Mouse (Mus musculus) heart, adult 11 months (tissue): ENCODE results near the gene Ankrd16.

Experiments
- DNase-seq: peaks from one replicate; pipeline ENCODE4 v3.0.0; 2022

Gene Ankrd16

DNA sequence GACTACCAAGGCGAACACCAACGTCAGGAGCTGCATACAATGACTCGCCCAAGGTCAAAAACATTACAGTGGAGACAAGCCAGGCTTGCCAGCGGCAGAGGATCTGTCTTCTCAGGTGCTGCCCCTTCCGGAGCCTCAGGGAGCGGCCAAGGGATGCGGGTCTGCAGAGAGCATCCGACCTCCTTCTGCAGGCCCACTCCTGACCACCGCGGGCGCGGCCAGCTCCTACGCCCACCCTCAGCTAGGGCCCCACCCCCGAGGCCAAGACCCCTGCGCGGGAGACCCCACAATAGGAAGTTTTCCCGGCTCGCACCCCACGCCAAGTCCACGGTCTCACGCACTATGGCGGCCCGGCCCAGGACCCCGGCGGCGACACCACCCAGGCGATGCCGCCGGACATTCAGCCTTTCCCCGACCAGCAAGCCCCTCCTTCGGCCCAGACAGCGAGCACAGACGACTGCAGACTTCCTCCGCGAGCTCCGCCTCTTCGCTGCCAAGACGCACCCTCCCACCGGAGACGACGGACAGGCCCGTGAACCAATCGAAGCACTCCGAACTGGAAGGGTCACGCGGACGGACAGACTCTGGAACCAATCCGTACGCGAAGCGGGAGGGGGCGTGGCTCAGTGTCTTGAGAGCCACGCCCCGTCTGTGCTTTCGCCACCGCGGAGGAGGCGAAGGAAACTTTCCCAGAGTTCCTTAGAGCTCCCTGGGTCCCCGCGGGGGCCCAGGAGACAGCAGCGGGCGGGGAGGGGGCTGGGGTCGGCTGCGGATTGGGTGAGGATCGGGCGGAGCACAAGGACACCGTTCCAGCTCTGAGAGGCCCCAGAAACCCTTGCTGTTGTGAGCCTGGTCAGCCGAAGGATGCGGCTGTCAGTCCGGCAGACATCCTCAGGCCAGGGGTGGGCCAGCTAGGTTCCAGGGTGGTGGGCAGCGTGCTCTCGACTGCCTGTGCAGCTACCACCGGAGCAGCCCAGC is at the start of gene Ankrd16, which contains the start of gene Fbh1:
Ankrd16 (plus strand) TSS at position 786 of the 978 bp plus-strand sequence.
Fbh1 (minus strand) TSS at position 492 of the 978 bp plus-strand sequence.
- DNase-seq, result peak; percentile 100

- DNase-seq, result no peak
These were observed 48.6 kb upstream of the Ankrd16 start for GRCm38 (mm10) chr2:11729091-11729490.

DNA sequence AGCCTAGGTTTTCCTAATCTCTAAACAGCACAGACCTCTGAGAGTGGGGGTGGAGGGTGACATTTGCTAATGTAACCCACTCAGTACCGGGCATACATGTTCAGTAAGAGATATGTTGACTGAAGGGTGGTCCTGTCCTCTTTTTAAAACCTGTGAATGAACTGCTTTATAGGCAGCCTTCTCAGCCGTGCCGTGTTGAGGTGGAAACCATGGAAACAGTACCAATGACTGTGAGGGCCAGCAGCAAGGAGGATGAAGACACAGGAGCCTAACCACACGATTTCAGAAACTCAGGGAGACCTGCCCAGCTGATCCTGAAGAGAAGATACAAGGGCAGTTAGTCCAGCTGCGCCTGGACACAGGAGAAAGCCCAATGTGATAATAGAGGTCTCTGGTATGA is 44.7 kb upstream of the Ankrd16 start:
- DNase-seq, result no peak

DNA sequence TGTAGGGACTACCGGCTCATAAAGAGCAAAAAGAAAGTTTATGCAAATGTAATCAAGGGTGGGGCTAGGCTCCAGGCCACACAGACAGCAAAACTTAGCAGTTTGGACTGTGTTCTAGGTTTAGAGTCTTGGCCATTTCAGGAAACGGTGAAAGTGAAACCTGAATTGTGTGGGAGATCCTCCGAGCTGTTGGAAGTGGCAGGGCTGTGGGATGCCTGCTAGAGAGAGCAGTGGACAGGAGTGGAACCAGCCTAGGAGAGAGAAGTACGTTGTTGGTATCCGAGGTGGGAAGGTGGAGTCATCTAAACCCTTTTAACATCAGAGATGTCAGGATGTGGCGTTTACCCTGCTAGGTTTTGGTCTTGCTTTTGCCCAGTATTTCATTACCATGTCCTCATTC is 41.8 kb upstream of the Ankrd16 start:
- peak; percentile 71 for DNase-seq

DNA sequence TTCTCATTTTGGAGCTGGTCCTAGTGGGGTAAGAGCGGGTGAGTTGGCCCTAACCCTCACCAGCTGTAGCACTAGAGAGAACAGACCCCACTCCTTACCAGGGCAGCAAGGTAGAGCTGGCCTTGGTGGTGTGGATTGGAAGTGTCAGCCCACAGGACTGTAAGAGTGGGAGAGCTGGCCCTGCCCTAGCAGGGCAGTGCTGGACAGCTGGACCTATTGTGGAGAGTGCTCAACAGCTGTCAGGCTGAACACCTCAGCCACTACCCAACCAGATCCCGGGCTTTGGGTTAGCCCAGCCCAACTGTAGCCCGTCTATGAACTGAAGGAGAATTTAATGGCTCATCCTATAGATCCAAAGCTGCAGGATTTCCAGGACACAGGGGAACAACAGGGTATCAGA is 38.9 kb upstream of the Ankrd16 start:
- no peak for DNase-seq

GRCm38 (mm10) chr2:11739516-11740051 is 38.1 kb upstream of the Ankrd16 start:
- DNase-seq, result no peak

- no peak for DNase-seq
These were observed 15.1 kb upstream of the Ankrd16 start for GRCm38 (mm10) chr2:11762541-11762940.

- peak; percentile 92 for DNase-seq
These were observed 12.0 kb upstream of the Ankrd16 start for GRCm38 (mm10) chr2:11765694-11766093.

DNA sequence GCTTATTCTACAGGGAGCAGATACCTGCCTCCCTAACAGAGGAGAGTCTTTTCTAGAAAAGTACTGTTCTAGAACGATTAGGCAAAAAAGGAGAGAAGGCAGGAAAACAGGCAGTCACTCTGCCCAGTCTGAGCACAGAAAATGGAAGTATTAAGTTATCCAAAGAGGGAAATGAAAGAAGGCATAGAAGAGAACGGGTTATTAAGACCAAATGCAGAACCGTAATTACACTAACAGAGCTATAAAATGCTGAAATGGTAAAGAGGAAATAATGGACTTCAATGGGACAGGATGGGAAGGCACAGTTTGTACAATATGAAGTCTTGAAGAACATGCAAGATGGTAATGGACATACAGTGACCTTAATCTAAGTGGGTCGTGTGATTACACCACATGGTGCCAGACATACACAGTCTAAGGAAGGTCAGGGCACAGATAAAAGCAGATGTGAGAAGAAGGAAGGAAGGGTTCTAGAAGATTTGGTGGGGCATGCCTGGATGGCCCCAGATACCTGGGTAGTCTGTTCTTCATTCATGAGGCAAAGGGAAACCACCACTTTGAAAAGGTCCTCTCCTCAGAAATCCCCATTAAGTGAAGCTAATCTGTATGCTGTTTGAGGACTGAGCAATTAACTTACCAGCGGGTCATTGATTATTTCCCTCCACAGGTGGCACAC is 11.1 kb upstream of the Ankrd16 start:
- DNase-seq, result no peak

- peak; percentile 93 for DNase-seq
These were observed 10.5 kb upstream of the Ankrd16 start for GRCm38 (mm10) chr2:11767161-11767545.

GRCm38 (mm10) chr2:11771701-11772100 is 6.0 kb upstream of the Ankrd16 start:
- DNase-seq, result no peak

- DNase-seq, result no peak
These were observed 5.3 kb upstream of the Ankrd16 start for GRCm38 (mm10) chr2:11772401-11772800.

GRCm38 (mm10) chr2:11774426-11774825 is 3.2 kb upstream of the Ankrd16 start:
- DNase-seq, result no peak

DNA sequence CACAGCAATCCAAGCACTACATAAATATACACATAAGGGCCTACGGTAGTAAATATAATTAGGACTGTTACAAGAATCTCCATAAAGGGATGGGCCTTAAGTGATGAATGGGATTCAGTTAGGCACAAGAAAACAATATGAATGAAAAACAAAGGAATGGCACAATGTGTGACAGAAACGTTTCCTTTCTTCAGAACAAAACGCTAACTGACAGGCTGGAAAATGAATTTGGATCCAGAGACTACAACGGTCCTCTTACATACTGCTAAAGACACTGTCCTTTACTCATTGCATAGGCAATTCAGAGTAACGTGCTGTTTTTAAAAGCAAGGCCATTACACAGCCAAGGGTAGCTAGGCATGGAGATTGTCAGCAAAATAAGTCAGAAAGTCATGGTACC is 2.6 kb upstream of the Ankrd16 start:
- DNase-seq, result no peak

DNA sequence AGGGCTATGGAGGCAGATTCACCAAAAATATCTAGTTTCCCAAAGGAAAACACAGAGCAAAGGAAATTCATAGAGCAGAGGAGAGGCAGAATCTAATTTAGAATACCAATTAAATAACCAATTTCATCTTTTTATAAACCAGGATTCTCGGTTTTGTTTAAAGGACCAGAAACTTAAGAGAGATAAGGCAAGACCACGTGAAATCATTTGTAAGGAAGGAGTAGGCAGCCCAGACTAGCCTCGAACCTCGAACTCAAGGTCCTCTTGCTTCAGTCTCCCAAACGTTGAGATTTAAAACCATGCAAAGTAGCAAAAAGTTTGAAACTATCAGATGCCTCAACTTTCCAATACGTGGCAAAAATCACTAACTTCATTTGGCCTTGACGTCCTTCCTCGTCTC is 1.3 kb upstream of the Ankrd16 start:
- no peak for DNase-seq

GRCm38 (mm10) chr2:11778087-11778823 is 579 bp downstream of the Ankrd16 start:
- DNase-seq, result peak; percentile 99

GRCm38 (mm10) chr2:11784159-11784558 is 6.5 kb downstream of the Ankrd16 start:
- DNase-seq, result peak; percentile 54

DNA sequence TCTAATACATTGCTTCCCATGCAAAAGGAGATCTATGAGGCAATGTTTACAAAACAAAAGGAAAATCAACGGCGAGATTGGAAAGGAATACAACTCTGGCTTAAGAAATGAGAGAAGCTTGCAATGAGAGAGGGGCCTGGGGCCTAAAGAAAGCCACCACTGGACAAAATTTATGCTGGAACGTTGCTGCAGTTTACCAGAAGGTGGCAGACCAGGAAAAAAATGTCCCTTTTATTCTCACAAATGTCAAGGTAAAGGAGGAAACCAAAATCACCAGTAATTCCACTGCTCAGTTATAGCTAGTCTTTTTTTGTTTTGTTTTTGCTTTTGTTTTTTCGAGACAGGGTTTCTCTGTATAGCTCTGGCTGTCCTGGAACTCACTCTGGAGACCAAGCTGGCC is 17.0 kb downstream of the Ankrd16 start:
- DNase-seq, result no peak

GRCm38 (mm10) chr2:11797930-11798364 is 20.3 kb downstream of the Ankrd16 start:
- DNase-seq, result no peak

DNA sequence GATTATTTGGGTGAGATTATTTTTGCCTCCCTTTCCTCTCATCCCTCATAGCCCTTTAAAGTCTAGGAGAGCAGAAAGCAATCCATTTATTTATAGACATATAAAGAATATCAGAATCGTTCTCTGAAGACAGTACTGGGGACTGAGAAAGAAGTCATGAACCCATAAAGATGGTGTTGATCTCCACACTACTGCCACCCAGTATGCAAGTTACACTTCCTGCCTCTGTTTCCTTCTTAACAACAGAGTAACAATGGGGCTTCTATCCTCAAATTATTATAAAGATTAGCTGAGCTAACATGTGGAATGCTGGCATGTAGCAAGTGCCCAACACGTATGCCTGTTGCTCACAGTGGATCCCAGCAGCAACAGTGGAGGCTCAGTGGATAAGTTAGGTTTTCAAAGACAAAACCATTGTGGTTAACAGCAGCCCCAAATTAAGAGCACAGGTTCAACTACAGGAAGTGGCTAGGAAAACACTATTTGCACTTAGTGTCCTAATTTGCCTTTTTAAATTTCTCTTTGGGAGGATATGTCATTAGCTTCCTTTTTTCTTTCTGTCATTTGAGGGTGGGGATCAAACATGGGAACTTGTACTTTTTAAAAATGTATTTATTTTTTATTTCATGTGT is 23.7 kb downstream of the Ankrd16 start:
- DNase-seq, result no peak
